Mouse (Mus musculus) intestine, embryonic 15.5 days (tissue): ENCODE measurements around the gene Gm28036. TPM values are rescaled to one million over a fixed set of nuclear protein-coding genes. Genes with fewer than 3 reads are reported as not detected.
A peak's percentile ranks its signal among the peaks of the same experiment; 100 is the strongest.
"Not testable (repeated sequence)": the region's sequence is repeated elsewhere in the genome, so short reads cannot be mapped to it uniquely, and the experiment has no call there.

Experiments used
- ATAC-seq: fragments of 200-750 bp; cut with Nextera tagmentation; 2 replicates; pipeline ENCODE4 v1.8.0; 2017; ENCODE audit warnings: moderate TSS enrichment, moderate library complexity
- H3K27ac ChIP-seq: fragments of 300-500 bp; sonication (generic); 2 replicates; pipeline ENCODE4 v1.5.1; 2015; ENCODE audit warnings: mild to moderate bottlenecking, inconsistent platforms
- H3K27me3 ChIP-seq: fragments of 300-500 bp; sonication (generic); replicated peaks from 2 replicates; pipeline ENCODE4 v1.6.1; 2015; ENCODE audit warnings: inconsistent platforms
- H3K36me3 ChIP-seq: fragments of 300-500 bp; sonication (generic); 2 replicates; pipeline ENCODE4 v1.6.1; 2015; ENCODE audit warnings: inconsistent platforms
- H3K4me1 ChIP-seq: fragments of 300-500 bp; sonication (generic); replicated peaks from 2 replicates; pipeline ENCODE4 v1.6.1; 2015; ENCODE audit warnings: inconsistent platforms
- H3K4me2 ChIP-seq: fragments of 300-500 bp; sonication (generic); replicated peaks from 2 replicates; pipeline ENCODE4 v1.6.1; 2015; ENCODE audit warnings: mild to moderate bottlenecking, inconsistent platforms
- H3K4me3 ChIP-seq: fragments of 300-500 bp; sonication (generic); replicated peaks from 2 replicates; pipeline ENCODE4 v1.5.1; 2015; ENCODE audit warnings: inconsistent platforms
- H3K9ac ChIP-seq: fragments of 300-500 bp; sonication (generic); 2 replicates; pipeline ENCODE4 v1.6.1; 2015; ENCODE audit warnings: inconsistent platforms
- H3K9me3 ChIP-seq: fragments of 300-500 bp; sonication (generic); 2 replicates; pipeline ENCODE4 v1.6.1; 2016; ENCODE audit warnings: inconsistent platforms
- WGBS: fragments of 180-500 bp; shearing (Covaris S2); methylation state at CpG from one replicate; pipeline ENCODE4 v1.1.7; 2015; 5-methylcytosine and 5-hydroxymethylcytosine counted together
- polyA plus RNA-seq: library from polyadenylated mRNA; unstranded; fragments of >200 nt; fragmentation: Nextera tagmentation; extraction: Ambion mirVana; gene quantifications from 2 replicates; pipeline ENCODE4 v1.2.1, GENCODE M21; 2015

The Gm28036 gene
- polyA plus RNA-seq, 1 experiment from 2014 or later = 15.7 TPM

GRCm38 (mm10) chr2:156134161-156134560 is 7.3 kb upstream of the Gm28036 start:
- H3K36me3 ChIP-seq = peaks cover 13% of the 10 kb centered on the region; the same call in 1 of the 2 replicates
- no peak overlapping the region for H3K4me2 ChIP-seq
- WGBS = 88% methylated on average over 5 of the region's 5 CpGs
- no peak for ATAC-seq
- no peak overlapping the region for H3K27ac ChIP-seq
- H3K4me3 ChIP-seq = no peak overlapping the region
- H3K4me1 ChIP-seq = no peaks in the 10 kb centered on the region
- no peak overlapping the region for H3K9ac ChIP-seq
- H3K9me3 ChIP-seq = no peaks in the 10 kb centered on the region
- H3K27me3 ChIP-seq = no peaks in the 10 kb centered on the region

DNA sequence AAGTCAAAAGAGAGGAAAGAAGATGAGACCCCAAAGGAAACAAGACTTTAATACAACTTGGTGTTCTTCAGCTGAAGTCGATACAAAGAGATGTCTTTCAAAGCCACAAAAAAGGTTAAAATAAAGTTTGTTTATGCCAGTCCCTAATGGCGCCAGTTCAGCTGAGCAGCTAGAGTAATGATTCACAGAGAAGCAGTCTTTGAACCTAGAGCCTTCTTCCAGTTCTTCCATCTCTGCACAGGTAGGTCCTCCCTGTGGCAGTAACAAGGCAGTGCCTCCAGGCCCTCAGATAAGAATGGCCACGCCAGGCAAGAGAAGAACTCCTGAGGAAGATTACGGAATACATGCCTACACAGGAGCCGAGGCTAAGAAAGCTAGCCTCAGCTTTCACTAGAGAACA is 3.2 kb downstream of the Gm28036 start:
- Histone ChIP-seq H3K4me1 (no peaks in the 10 kb centered on the region), H3K27me3 (no peaks in the 10 kb centered on the region), H3K27ac (no peak overlapping the region), H3K9ac (no peak overlapping the region), H3K4me3 (no peak overlapping the region), H3K9me3 (no peaks in the 10 kb centered on the region), H3K36me3 (0 out of 2 replicates have a peak, but pooled peaks cover 4% of the 10 kb centered on the region), H3K4me2 (no peak overlapping the region)
- WGBS = 87% methylated on average over 5 of the region's 5 CpGs
- no peak for ATAC-seq

DNA sequence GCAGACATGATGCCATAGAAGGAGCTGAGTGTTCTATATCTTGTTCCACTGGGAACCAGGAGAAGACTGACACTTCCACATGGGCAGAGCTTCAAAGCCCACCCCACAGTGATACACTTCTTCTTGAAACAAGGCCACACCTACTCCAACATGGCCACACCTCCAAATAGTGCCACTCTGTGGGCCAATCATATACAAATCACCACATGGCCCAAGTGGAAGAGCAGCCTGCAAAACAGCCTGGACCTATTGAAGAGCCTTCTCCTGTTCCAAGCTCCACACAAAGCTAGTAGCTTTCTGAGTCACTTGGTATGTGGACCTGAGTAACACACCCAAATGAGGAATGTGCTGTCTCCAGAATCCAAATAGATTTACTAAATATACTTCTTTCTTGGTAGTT is 7.3 kb downstream of the Gm28036 start:
- no peak overlapping the region for H3K27ac ChIP-seq
- 0 out of 2 replicates have a peak, but pooled peaks cover 4% of the 10 kb centered on the region for H3K36me3 ChIP-seq
- no peaks in the 10 kb centered on the region for H3K27me3 ChIP-seq
- H3K9me3 ChIP-seq = no peaks in the 10 kb centered on the region
- H3K4me3 ChIP-seq = no peak overlapping the region
- ATAC-seq = no peak
- no peak overlapping the region for H3K9ac ChIP-seq
- no peak overlapping the region for H3K4me2 ChIP-seq
- no peaks in the 10 kb centered on the region for H3K4me1 ChIP-seq

DNA sequence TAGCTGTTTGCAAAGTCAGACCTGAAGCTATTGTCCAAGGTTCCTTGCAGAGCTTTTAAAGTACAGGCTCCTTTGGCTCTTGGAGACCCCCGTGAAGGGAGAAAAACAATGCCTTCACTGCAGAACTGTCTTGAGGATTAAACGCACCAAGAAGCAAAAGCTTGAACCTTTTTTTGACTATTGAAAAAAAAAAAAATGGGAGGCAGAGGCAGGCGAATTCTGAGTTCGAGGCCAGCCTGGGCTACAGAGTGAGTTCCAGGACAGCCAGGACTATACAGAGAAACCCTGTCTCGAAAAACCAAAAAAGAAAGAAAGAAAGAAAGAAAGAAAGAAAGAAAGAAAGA is 14.8 kb downstream of the Gm28036 start:
- Histone ChIP-seq H3K27ac (0 out of 2 replicates have a peak overlapping the region, but pooled peaks have one; percentile 90), H3K9ac (peak overlapping the region; percentile 99)

DNA sequence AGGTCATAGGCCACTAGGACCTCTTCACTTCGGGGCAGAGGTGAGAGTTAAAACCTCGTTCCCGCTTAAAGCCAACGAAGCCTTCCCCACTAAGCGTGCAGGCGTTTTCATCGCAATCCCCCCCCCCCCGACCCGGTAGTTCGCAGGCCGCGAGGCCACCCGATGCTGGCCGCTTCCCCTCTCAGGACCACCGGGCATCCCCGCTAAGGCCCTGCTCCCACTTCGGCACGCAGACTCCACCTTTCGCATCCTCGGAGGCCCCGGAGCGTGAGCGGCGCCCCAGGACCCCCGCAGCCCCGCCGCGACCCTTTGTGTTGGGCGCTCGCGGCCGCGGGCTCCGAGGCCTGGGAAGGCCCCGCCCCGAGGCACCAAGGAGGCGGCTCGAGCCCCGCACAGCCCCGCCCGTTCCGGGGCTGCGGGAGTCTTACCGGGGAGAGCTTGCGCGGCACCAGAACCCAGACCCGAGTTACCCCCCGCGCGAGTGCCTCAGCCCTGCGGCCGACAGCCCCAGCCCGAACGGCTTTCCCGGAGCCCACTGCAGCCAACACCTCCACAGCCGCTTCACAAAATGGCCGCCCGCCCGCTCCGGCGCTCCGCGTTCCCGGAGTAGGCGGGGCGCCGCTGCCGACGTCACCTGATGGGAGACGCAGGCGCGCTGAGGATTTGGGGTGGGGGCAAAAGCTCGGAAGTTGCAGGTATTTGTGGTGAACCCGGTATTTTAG is 15.4 kb downstream of the Gm28036 start, which contains the start of the genes Cpne1 and Rbm12:
Cpne1 (minus strand) TSS at position 608 of the 722 bp plus-strand sequence.
Rbm12 (minus strand) TSS at position 621 of the 722 bp plus-strand sequence.
- 0 out of 2 replicates have a peak, but pooled peaks cover 8% of the 10 kb centered on the region for H3K4me1 ChIP-seq
- H3K4me3 ChIP-seq = peak within 1 kb of the TSS; percentile 90
- under 1% methylated on average over 74 of the region's 74 CpGs for WGBS
- peak; percentile 96 for ATAC-seq
- no peaks in the 10 kb centered on the region for H3K9me3 ChIP-seq
- H3K4me2 ChIP-seq = peak within 1 kb of the TSS; percentile 55
- no peaks in the 10 kb centered on the region for H3K27me3 ChIP-seq
- peak within 1 kb of the TSS; percentile 90 for H3K27ac ChIP-seq
- no peaks in the 10 kb centered on the region for H3K36me3 ChIP-seq
- peak within 1 kb of the TSS; percentile 99 for H3K9ac ChIP-seq

More for the DNA sequence above, 14.8 kb downstream of the Gm28036 start:
- not testable (repeated sequence) for H3K27me3 ChIP-seq, H3K9me3 ChIP-seq, H3K4me1 ChIP-seq, H3K36me3 ChIP-seq
- ATAC-seq = peak; percentile 1; the same call in 1 of the 2 replicates
- Histone ChIP-seq H3K4me3 (peak overlapping the region; percentile 90), H3K4me2 (peak overlapping the region; percentile 55)
- 26% methylated on average over 5 of the region's 5 CpGs for WGBS

GRCm38 (mm10) chr2:156110627-156111357 is 16.1 kb downstream of the Gm28036 start:
- peak overlapping the region; percentile 99 for H3K9ac ChIP-seq
- H3K36me3 ChIP-seq = no peaks in the 10 kb centered on the region
- peak overlapping the region; percentile 55 for H3K4me2 ChIP-seq
- peak; percentile 76 for ATAC-seq
- H3K9me3 ChIP-seq = no peaks in the 10 kb centered on the region
- peak overlapping the region; percentile 90 for H3K27ac ChIP-seq
- WGBS = under 1% methylated on average over 16 of the region's 16 CpGs
- H3K4me1 ChIP-seq = 0 out of 2 replicates have a peak, but pooled peaks cover 9% of the 10 kb centered on the region
- H3K27me3 ChIP-seq = no peaks in the 10 kb centered on the region
- peak overlapping the region; percentile 90 for H3K4me3 ChIP-seq

- no peak overlapping the region for H3K9ac ChIP-seq
- H3K36me3 ChIP-seq = peaks cover 23% of the 10 kb centered on the region
- no peaks in the 10 kb centered on the region for H3K27me3 ChIP-seq
- H3K4me3 ChIP-seq = no peak overlapping the region
- no peaks in the 10 kb centered on the region for H3K4me1 ChIP-seq
- ATAC-seq = no peak
- no peak overlapping the region for H3K27ac ChIP-seq
- H3K4me2 ChIP-seq = no peak overlapping the region
- no peaks in the 10 kb centered on the region for H3K9me3 ChIP-seq
- 75% methylated on average over 5 of the region's 5 CpGs for WGBS
Measured at GRCm38 (mm10) chr2:156091926-156092325, 35.0 kb downstream of the Gm28036 start.

DNA sequence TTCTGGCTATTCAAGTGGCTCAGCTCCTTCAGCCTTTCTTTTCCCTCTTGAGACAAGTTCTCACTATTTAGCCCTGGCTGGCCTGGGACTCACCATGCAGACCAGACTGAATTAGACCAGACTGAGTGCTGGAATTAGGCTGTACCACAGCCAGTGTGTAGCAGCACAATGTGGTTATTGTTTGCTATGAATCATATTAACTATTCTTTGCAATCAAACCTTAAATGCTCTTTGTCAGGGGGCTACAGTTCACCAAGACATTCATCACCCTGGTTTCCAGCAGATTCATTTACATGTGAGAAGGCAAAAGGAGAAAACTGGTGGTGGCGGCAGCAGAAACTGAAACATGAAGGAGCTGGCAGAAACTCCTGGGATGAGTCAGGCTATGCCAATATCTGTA is 37.1 kb downstream of the Gm28036 start:
- no peak overlapping the region for H3K9ac ChIP-seq
- no peak overlapping the region for H3K27ac ChIP-seq
- WGBS = 91% methylated on average over 1 of the region's 1 CpGs
- H3K27me3 ChIP-seq = no peaks in the 10 kb centered on the region
- no peak overlapping the region for H3K4me3 ChIP-seq
- no peaks in the 10 kb centered on the region for H3K9me3 ChIP-seq
- no peaks in the 10 kb centered on the region for H3K4me1 ChIP-seq
- H3K36me3 ChIP-seq = peaks cover 6% of the 10 kb centered on the region; the same call in 1 of the 2 replicates
- ATAC-seq = no peak
- H3K4me2 ChIP-seq = no peak overlapping the region

- Histone ChIP-seq H3K27ac (no peak overlapping the region), H3K9me3 (no peaks in the 10 kb centered on the region), H3K27me3 (no peaks in the 10 kb centered on the region), H3K4me1 (no peaks in the 10 kb centered on the region), H3K9ac (no peak overlapping the region), H3K4me2 (no peak overlapping the region), H3K4me3 (no peak overlapping the region), H3K36me3 (peaks cover 6% of the 10 kb centered on the region; the same call in 1 of the 2 replicates)
- 88% methylated on average over 7 of the region's 7 CpGs for WGBS
- no peak for ATAC-seq
Measured at GRCm38 (mm10) chr2:156087391-156088110, 39.3 kb downstream of the Gm28036 start.

DNA sequence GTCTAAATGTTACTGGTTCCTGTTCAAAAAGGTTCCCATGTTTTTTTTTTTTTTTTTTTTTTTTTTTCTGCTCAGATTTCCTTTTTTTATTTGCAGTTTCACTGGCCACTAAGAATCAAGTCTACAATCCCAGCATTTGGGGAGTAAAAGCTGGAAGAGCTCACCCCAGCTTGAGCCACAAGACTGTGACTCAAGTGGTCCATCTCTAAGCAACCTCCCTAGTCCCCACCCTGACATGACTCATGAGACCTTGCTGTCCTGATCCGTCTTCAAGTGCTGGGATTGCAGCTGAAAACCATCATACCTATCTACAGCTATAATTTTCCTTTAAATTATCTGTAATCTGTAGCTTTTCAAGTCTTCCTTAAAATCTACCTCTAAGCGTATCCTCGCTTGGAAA is 42.4 kb downstream of the Gm28036 start:
- H3K9ac ChIP-seq = no peak overlapping the region
- WGBS = 85% methylated on average over 3 of the region's 3 CpGs
- no peak overlapping the region for H3K4me2 ChIP-seq
- no peak overlapping the region for H3K27ac ChIP-seq
- H3K36me3 ChIP-seq = peaks cover 1% of the 10 kb centered on the region; the same call in 1 of the 2 replicates
- peaks cover 7% of the 10 kb centered on the region; the same call in 1 of the 2 replicates for H3K4me1 ChIP-seq
- H3K4me3 ChIP-seq = no peak overlapping the region
- ATAC-seq = no peak
- no peaks in the 10 kb centered on the region for H3K9me3 ChIP-seq
- no peaks in the 10 kb centered on the region for H3K27me3 ChIP-seq

GRCm38 (mm10) chr2:156080391-156080790 is 46.5 kb downstream of the Gm28036 start:
- 66% methylated on average over 7 of the region's 7 CpGs for WGBS
- Histone ChIP-seq H3K9ac (no peak overlapping the region), H3K4me2 (no peak overlapping the region), H3K4me3 (no peak overlapping the region), H3K9me3 (no peaks in the 10 kb centered on the region), H3K27me3 (no peaks in the 10 kb centered on the region), H3K4me1 (peaks cover 8% of the 10 kb centered on the region; the same call in 1 of the 2 replicates), H3K27ac (no peak overlapping the region), H3K36me3 (peaks cover 34% of the 10 kb centered on the region)
- ATAC-seq = no peak

- Histone ChIP-seq H3K27ac (no peak overlapping the region), H3K4me1 (peaks cover 8% of the 10 kb centered on the region; the same call in 1 of the 2 replicates), H3K9me3 (no peaks in the 10 kb centered on the region), H3K36me3 (peaks cover 34% of the 10 kb centered on the region), H3K9ac (no peak overlapping the region), H3K4me2 (no peak overlapping the region), H3K4me3 (no peak overlapping the region), H3K27me3 (no peaks in the 10 kb centered on the region)
- peak; percentile 58 for ATAC-seq
- 35% methylated on average over 4 of the region's 4 CpGs for WGBS
Measured at GRCm38 (mm10) chr2:156079674-156080073, 47.2 kb downstream of the Gm28036 start.
